Mouse (Mus musculus): Measurements from ENCODE around the gene Gpr39. TPM values are rescaled to one million over a fixed set of nuclear protein-coding genes. Genes with fewer than 3 reads are reported as not detected.

Gpr39 gene
- polyA plus RNA-seq, 1 experiment from 2014 or later = 0.07 TPM

DNA sequence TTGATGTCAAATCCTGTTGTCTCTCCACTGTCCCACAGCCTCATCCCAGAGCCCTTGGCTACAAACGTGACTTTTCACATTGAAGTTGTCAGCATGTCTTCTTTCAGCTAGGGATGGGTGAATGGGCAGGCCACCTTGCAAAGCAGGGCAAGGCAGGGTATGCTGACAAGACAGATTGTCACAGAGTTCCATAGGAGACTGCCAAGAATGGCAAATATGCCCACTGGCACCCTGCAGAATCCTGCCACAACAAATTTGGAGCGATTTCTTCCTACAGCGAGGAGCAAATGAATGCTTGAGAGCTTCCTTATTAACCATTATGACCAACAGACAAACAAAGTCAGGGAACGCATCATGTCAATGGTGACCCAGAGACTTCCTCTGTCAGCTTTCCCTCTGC is 16.6 kb upstream of the Gpr39 start:
- Histone ChIP-seq H3K9me3 (ENCODE audit: control insufficient read depth, low read length) (peaks cover 3% of the 10 kb centered on the region; the same call in 1 of the 2 replicates), H3K4me3 (ENCODE audit: low read depth, low read length) (no peak overlapping the region), H3K9ac (ENCODE audit: low read depth, low read length) (no peak overlapping the region), H3K36me3 (ENCODE audit: control insufficient read depth, insufficient read depth, low read length) (no peaks in the 10 kb centered on the region), H3K27ac (replicated peaks; ENCODE audit: low read depth, low read length) (no peak overlapping the region), H3K27me3 (replicated peaks; ENCODE audit: control insufficient read depth, insufficient read depth, low read length) (no peaks in the 10 kb centered on the region), H3K4me1 (ENCODE audit: control insufficient read depth, insufficient read depth, low read length) (no peaks in the 10 kb centered on the region), H3K4me2 (ENCODE audit: low read depth, low read length) (no peak overlapping the region)
- DNase-seq (ENCODE audit: low spot score) (no peak), ATAC-seq (ENCODE audit: low read depth) (no peak)
- WGBS = 89% methylated on average over 4 of the region's 4 CpGs

DNA sequence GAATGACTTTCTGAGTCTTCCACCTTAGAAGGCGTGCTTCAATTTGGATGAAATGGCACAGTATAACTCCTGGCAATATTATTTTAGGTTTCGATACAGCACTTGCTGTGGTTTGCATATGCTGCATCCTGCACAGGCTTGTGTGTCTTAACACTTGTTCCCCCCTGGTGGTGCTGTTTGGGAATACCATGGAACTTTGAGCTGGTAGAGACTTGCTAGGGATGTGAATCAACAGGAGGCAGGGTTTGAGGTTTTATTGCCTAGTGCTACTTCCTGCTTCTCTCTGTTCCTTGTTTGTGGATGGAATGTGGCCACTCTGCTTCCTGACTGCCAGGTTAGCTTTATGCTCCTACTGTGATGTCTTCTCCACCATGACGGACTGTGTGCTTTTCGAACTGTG is 15.9 kb upstream of the Gpr39 start:
- no peak for ATAC-seq (ENCODE audit: low read depth)
- H3K9me3 ChIP-seq (ENCODE audit: control insufficient read depth, low read length) = no peaks in the 10 kb centered on the region
- no peaks in the 10 kb centered on the region for H3K4me1 ChIP-seq (ENCODE audit: control insufficient read depth, insufficient read depth, low read length)
- H3K27ac ChIP-seq (replicated peaks; ENCODE audit: low read depth, low read length) = no peak overlapping the region
- H3K36me3 ChIP-seq (ENCODE audit: control insufficient read depth, insufficient read depth, low read length) = no peaks in the 10 kb centered on the region
- WGBS = 89% methylated on average over 4 of the region's 4 CpGs
- no peak overlapping the region for H3K4me2 ChIP-seq (ENCODE audit: low read depth, low read length)
- H3K9ac ChIP-seq (ENCODE audit: low read depth, low read length) = no peak overlapping the region
- no peak for DNase-seq (ENCODE audit: low spot score)
- H3K4me3 ChIP-seq (ENCODE audit: low read depth, low read length) = no peak overlapping the region
- H3K27me3 ChIP-seq (replicated peaks; ENCODE audit: control insufficient read depth, insufficient read depth, low read length) = no peaks in the 10 kb centered on the region

DNA sequence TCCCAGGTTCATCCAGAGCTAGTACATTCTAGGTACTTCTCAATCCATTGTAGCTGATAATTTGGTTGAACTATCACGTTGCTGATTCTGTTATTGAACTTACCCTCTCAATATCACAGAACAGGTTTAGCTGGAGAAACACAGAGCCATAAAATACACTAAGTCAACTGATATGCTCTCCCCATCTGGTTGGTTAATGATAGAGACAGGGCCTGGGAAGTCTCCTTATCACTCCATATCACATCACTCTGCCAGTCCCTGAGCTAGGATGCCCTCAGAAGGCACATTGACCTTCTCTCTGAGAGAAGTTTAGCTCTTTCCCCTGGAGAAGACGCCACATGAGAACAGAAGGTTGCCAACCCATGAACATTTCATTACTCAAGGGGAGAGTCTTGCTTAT is 14.7 kb upstream of the Gpr39 start:
- H3K9ac ChIP-seq (ENCODE audit: low read depth, low read length) = no peak overlapping the region
- no peak overlapping the region for H3K4me3 ChIP-seq (ENCODE audit: low read depth, low read length)
- H3K36me3 ChIP-seq (ENCODE audit: control insufficient read depth, insufficient read depth, low read length) = no peaks in the 10 kb centered on the region
- whole genome bisulfite sequencing = 79% methylated on average over 2 of the region's 2 CpGs
- H3K9me3 ChIP-seq (ENCODE audit: control insufficient read depth, low read length) = no peaks in the 10 kb centered on the region
- H3K27ac ChIP-seq (replicated peaks; ENCODE audit: low read depth, low read length) = no peak overlapping the region
- no peaks in the 10 kb centered on the region for H3K27me3 ChIP-seq (replicated peaks; ENCODE audit: control insufficient read depth, insufficient read depth, low read length)
- no peak for ATAC-seq (ENCODE audit: low read depth)
- no peak for DNase-seq (ENCODE audit: low spot score)
- H3K4me2 ChIP-seq (ENCODE audit: low read depth, low read length) = no peak overlapping the region
- H3K4me1 ChIP-seq (ENCODE audit: control insufficient read depth, insufficient read depth, low read length) = no peaks in the 10 kb centered on the region

DNA sequence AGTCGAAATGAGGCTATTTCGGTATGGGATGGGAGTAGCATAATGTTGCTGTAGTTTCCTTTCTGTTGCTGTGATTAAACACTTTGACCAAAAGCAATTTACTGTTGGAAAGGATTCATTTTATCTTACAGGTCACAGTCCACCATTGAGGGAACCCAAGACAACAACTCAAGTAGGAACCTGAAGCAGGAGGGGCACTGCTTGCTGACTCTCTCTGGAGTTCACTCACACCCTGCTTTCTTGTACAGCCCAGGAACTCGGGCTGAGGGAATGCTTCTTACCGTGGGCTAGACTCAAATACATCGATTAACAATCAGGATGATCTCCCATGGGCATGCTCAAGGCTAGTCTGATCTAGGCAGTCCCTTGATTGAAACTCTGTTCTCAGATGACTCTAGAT is 14.1 kb upstream of the Gpr39 start:
- WGBS = 78% methylated on average over 5 of the region's 5 CpGs
- ATAC-seq (ENCODE audit: low read depth) (no peak), DNase-seq (ENCODE audit: low spot score) (no peak)
- Histone ChIP-seq H3K27me3 (replicated peaks; ENCODE audit: control insufficient read depth, insufficient read depth, low read length) (no peaks in the 10 kb centered on the region), H3K4me1 (ENCODE audit: control insufficient read depth, insufficient read depth, low read length) (no peaks in the 10 kb centered on the region), H3K4me3 (ENCODE audit: low read depth, low read length) (no peak overlapping the region), H3K27ac (replicated peaks; ENCODE audit: low read depth, low read length) (no peak overlapping the region), H3K36me3 (ENCODE audit: control insufficient read depth, insufficient read depth, low read length) (no peaks in the 10 kb centered on the region), H3K9ac (ENCODE audit: low read depth, low read length) (no peak overlapping the region), H3K4me2 (ENCODE audit: low read depth, low read length) (no peak overlapping the region), H3K9me3 (ENCODE audit: control insufficient read depth, low read length) (no peaks in the 10 kb centered on the region)

DNA sequence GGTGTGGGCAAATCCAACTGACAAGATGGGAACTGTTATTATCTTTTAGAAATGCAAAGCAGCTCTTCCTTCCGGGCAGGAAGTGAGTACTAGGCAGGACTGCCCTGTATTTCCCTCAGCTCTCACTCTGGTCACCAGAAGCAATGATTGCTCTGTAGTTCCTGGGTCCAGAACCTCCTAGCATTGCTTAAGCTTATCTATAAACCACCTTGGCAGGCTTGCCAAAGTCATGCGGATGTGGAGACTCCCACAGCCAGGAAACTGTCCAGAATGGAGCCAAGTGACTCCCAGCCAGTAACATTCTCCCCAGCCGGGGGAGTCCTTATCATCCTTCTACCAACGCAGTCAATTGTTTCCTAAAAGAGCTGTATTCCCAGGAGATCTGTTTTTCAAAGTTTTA is 13.7 kb upstream of the Gpr39 start:
- no peak for ATAC-seq (ENCODE audit: low read depth)
- no peaks in the 10 kb centered on the region for H3K9me3 ChIP-seq (ENCODE audit: control insufficient read depth, low read length)
- no peaks in the 10 kb centered on the region for H3K36me3 ChIP-seq (ENCODE audit: control insufficient read depth, insufficient read depth, low read length)
- H3K4me1 ChIP-seq (ENCODE audit: control insufficient read depth, insufficient read depth, low read length) = no peaks in the 10 kb centered on the region
- no peak overlapping the region for H3K4me3 ChIP-seq (ENCODE audit: low read depth, low read length)
- H3K9ac ChIP-seq (ENCODE audit: low read depth, low read length) = no peak overlapping the region
- no peak for DNase-seq (ENCODE audit: low spot score)
- 64% methylated on average over 4 of the region's 4 CpGs for WGBS
- no peaks in the 10 kb centered on the region for H3K27me3 ChIP-seq (replicated peaks; ENCODE audit: control insufficient read depth, insufficient read depth, low read length)
- H3K27ac ChIP-seq (replicated peaks; ENCODE audit: low read depth, low read length) = no peak overlapping the region
- no peak overlapping the region for H3K4me2 ChIP-seq (ENCODE audit: low read depth, low read length)

DNA sequence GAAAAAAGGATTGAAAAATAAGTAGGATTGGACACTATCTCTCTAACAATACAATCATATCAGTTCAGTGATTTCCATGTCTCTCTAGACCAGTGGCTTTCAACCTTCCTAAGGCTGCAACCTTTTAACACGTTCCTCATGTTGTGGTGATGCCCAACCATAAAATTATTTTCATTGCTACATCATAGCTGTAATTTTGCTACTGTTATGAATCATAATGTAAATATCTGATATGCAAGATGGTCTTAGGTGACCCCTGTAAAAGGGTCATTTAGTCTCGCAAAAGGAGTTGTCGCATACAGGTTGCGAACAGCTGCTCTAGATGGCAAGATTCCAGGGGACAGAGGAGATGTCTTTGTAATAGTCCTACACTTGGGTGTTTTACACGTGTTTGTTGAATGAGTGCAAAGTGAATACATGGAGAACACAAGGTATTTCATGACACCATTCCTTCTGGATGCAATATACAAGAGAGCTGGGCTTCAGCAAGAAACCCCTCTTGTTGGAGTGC is 11.6 kb upstream of the Gpr39 start:
- 64% methylated on average over 5 of the region's 5 CpGs for WGBS
- no peaks in the 10 kb centered on the region for H3K27me3 ChIP-seq (replicated peaks; ENCODE audit: control insufficient read depth, insufficient read depth, low read length)
- no peak overlapping the region for H3K27ac ChIP-seq (replicated peaks; ENCODE audit: low read depth, low read length)
- ATAC-seq (ENCODE audit: low read depth) (no peak), DNase-seq (ENCODE audit: low spot score) (no peak)
- H3K9me3 ChIP-seq (ENCODE audit: control insufficient read depth, low read length) = no peaks in the 10 kb centered on the region
- no peak overlapping the region for H3K4me2 ChIP-seq (ENCODE audit: low read depth, low read length)
- H3K4me3 ChIP-seq (ENCODE audit: low read depth, low read length) = no peak overlapping the region
- H3K9ac ChIP-seq (ENCODE audit: low read depth, low read length) = no peak overlapping the region
- H3K4me1 ChIP-seq (ENCODE audit: control insufficient read depth, insufficient read depth, low read length) = no peaks in the 10 kb centered on the region
- no peaks in the 10 kb centered on the region for H3K36me3 ChIP-seq (ENCODE audit: control insufficient read depth, insufficient read depth, low read length)

DNA sequence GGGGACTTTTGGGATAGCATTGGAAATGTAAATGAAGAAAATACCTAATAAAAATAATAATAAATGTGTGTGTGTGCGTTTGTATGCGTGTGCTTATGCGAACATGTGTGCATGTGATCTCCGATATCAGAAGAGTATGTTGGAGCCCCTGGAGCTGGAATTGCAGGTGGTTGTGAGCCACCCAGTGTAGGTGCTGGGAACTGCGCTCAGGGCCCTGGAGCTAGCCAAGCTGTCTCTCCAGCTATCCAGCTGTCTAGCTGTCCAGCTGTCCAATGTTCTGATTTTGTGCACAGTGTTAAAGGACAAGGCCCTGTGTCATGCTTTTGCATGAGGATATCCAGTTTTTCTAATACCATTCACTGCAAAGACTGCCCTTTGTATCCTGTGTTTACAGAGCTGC is 7.8 kb upstream of the Gpr39 start:
- H3K27ac ChIP-seq (replicated peaks; ENCODE audit: low read depth, low read length) = no peak overlapping the region
- no peaks in the 10 kb centered on the region for H3K27me3 ChIP-seq (replicated peaks; ENCODE audit: control insufficient read depth, insufficient read depth, low read length)
- no peak for DNase-seq (ENCODE audit: low spot score)
- no peak overlapping the region for H3K4me3 ChIP-seq (ENCODE audit: low read depth, low read length)
- H3K4me1 ChIP-seq (ENCODE audit: control insufficient read depth, insufficient read depth, low read length) = no peaks in the 10 kb centered on the region
- ATAC-seq (ENCODE audit: low read depth) = no peak
- H3K9ac ChIP-seq (ENCODE audit: low read depth, low read length) = no peak overlapping the region
- 85% methylated on average over 5 of the region's 5 CpGs for WGBS
- no peak overlapping the region for H3K4me2 ChIP-seq (ENCODE audit: low read depth, low read length)
- no peaks in the 10 kb centered on the region for H3K36me3 ChIP-seq (ENCODE audit: control insufficient read depth, insufficient read depth, low read length)
- H3K9me3 ChIP-seq (ENCODE audit: control insufficient read depth, low read length) = no peaks in the 10 kb centered on the region

DNA sequence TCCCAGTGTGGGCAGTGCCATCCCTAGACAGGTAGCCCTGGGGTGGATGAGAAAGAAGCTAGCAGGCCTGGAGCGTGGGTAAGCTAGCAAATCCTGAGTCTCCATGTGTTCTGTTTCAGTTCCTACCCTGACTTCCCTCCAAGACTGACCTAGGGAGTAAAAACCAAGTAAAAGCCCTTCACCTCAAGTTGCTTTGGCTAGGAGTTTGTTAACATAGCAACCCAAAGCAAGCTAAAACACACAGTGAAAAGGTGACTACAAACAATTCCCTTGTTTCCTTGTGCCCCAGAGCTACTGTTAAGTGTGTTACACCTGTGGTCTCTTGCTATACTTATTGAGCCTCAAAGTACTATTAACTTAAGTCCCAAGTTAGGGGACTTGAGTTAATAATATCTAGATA is 1.6 kb upstream of the Gpr39 start:
- H3K4me3 ChIP-seq (ENCODE audit: low read depth, low read length) = no peak overlapping the region
- no peaks in the 10 kb centered on the region for H3K4me1 ChIP-seq (ENCODE audit: control insufficient read depth, insufficient read depth, low read length)
- H3K27ac ChIP-seq (replicated peaks; ENCODE audit: low read depth, low read length) = no peak overlapping the region
- no peaks in the 10 kb centered on the region for H3K9me3 ChIP-seq (ENCODE audit: control insufficient read depth, low read length)
- 76% methylated on average over 1 of the region's 1 CpGs for WGBS
- no peaks in the 10 kb centered on the region for H3K27me3 ChIP-seq (replicated peaks; ENCODE audit: control insufficient read depth, insufficient read depth, low read length)
- no peak overlapping the region for H3K4me2 ChIP-seq (ENCODE audit: low read depth, low read length)
- no peak for DNase-seq (ENCODE audit: low spot score)
- no peak overlapping the region for H3K9ac ChIP-seq (ENCODE audit: low read depth, low read length)
- no peaks in the 10 kb centered on the region for H3K36me3 ChIP-seq (ENCODE audit: control insufficient read depth, insufficient read depth, low read length)
- ATAC-seq (ENCODE audit: low read depth) = no peak

DNA sequence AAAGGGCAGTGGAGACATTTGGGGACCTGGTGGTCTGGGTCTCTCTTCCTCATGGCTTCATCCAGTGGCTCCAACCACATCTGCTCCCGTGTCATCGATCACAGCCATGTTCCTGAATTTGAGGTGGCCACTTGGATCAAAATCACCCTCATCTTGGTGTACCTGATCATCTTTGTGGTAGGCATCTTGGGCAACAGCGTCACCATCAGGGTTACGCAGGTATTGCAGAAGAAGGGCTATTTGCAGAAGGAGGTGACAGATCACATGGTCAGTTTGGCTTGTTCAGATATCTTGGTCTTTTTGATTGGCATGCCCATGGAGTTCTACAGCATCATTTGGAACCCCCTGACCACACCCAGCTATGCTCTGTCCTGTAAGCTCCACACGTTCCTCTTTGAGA is 491 bp downstream of the Gpr39 start:
- Histone ChIP-seq H3K4me3 (ENCODE audit: low read depth, low read length) (no peak overlapping the region), H3K4me2 (ENCODE audit: low read depth, low read length) (no peak overlapping the region), H3K27ac (replicated peaks; ENCODE audit: low read depth, low read length) (no peak overlapping the region), H3K4me1 (ENCODE audit: control insufficient read depth, insufficient read depth, low read length) (no peaks in the 10 kb centered on the region), H3K9me3 (ENCODE audit: control insufficient read depth, low read length) (no peaks in the 10 kb centered on the region), H3K27me3 (replicated peaks; ENCODE audit: control insufficient read depth, insufficient read depth, low read length) (no peaks in the 10 kb centered on the region), H3K9ac (ENCODE audit: low read depth, low read length) (no peak overlapping the region), H3K36me3 (ENCODE audit: control insufficient read depth, insufficient read depth, low read length) (no peaks in the 10 kb centered on the region)
- DNase-seq (ENCODE audit: low spot score) (no peak), ATAC-seq (ENCODE audit: low read depth) (no peak)
- 85% methylated on average over 5 of the region's 5 CpGs for WGBS

Data from embryonic facial prominence, embryonic 14.5 days (tissue).